Mouse (Mus musculus) MEL (cell line): ENCODE measurements around the gene Amacr.

Experiments
- CTCF ChIP-seq, 3 experiments: IDR thresholded peaks in 2 of 3; conservative IDR thresholded peaks in 1 of 3; 2 replicates each; pipeline ENCODE4 v1.5.1; 2011 to 2012; ENCODE audit warnings: low read length in 3 of 3, low read depth in 2 of 3, mild to moderate bottlenecking in 2 of 3, improper control_type of control experiment in 1 of 3, inconsistent platforms in 1 of 3, mixed read lengths in 1 of 3, moderate library complexity in 1 of 3; ENCODE audit not compliant: control insufficient read depth in 1 of 3, insufficient read depth in 1 of 3, poor library complexity in 1 of 3, severe bottlenecking in 1 of 3
- MAZ ChIP-seq: IDR thresholded peaks from 2 replicates; pipeline ENCODE4 v1.6.1; 2012; ENCODE audit warnings: low read depth, mild to moderate bottlenecking, inconsistent platforms, low read length, improper control_type of control experiment
- POLR2A ChIP-seq, 2 experiments: IDR thresholded peaks; 2 replicates each; pipeline ENCODE4 v1.6.1; 2011 to 2012; ENCODE audit warnings: low read length in 2 of 2, mild to moderate bottlenecking in 2 of 2, control low read depth in 1 of 2, improper control_type of control experiment in 1 of 2, low read depth in 1 of 2, moderate library complexity in 1 of 2; ENCODE audit not compliant: control insufficient read depth in 1 of 2, insufficient read depth in 1 of 2, poor library complexity in 1 of 2
- TAL1 ChIP-seq: IDR thresholded peaks from 2 replicates; pipeline ENCODE4 v1.6.1; 2012; ENCODE audit warnings: mild to moderate bottlenecking, inconsistent platforms, low read length, moderate library complexity, mixed read lengths
- ZKSCAN1 ChIP-seq: IDR thresholded peaks from 2 replicates; pipeline ENCODE4 v1.6.1; 2012; ENCODE audit warnings: low read depth, mild to moderate bottlenecking, inconsistent platforms, low read length, improper control_type of control experiment, moderate library complexity

GRCm38 (mm10) chr15:10955156-10955555, 26.4 kb upstream of the Amacr start:
- TF ChIP-seq MAZ, result no peak
- TF ChIP-seq ZKSCAN1, result no peak
- TF ChIP-seq CTCF (IDR thresholded peaks at IDR 0.05 in 2 of 3, conservative IDR thresholded peaks at IDR 0.05 in 1 of 3; ENCODE audit: control insufficient read depth in 1 of 3, insufficient read depth in 1 of 3, low read depth in 2 of 3, low read length in 3 of 3, poor library complexity in 1 of 3, severe bottlenecking in 1 of 3), result no peak
- TF ChIP-seq TAL1, result no peak
- no peak for TF ChIP-seq POLR2A (IDR thresholded peaks at IDR 0.05; ENCODE audit: control insufficient read depth in 1 of 2, insufficient read depth in 1 of 2, low read depth in 1 of 2, low read length in 2 of 2, poor library complexity in 1 of 2)
